Mouse (Mus musculus): ENCODE data around the gene Plekha6. TPM values are rescaled to one million over a fixed set of nuclear protein-coding genes. Genes with fewer than 3 reads are reported as not detected.

Plekha6 gene
- polyA plus RNA-seq, 1 experiment from 2014 or later: 18.8 TPM

- Histone ChIP-seq H3K9ac (ENCODE audit: low read length) (no peak overlapping the region), H3K4me2 (ENCODE audit: low read depth, low read length, severe bottlenecking) (no peak overlapping the region), H3K9me3 (ENCODE audit: control insufficient read depth, low read length) (no peaks in the 10 kb centered on the region), H3K4me1 (replicated peaks; ENCODE audit: control insufficient read depth, insufficient read depth, low read length) (peaks cover 8% of the 10 kb centered on the region; the same call in 1 of the 2 replicates), H3K27ac (ENCODE audit: low read depth, low read length) (no peak overlapping the region), H3K27me3 (ENCODE audit: control insufficient read depth, insufficient read depth, low read length) (no peaks in the 10 kb centered on the region), H3K36me3 (ENCODE audit: control insufficient read depth, insufficient read depth, low read length) (no peaks in the 10 kb centered on the region), H3K4me3 (ENCODE audit: low read depth, low read length) (no peak overlapping the region)
- ATAC-seq (replicated peaks; ENCODE audit: low FRiP score): no peak
- 69% methylated on average over 6 of the region's 6 CpGs for WGBS
- no peak for DNase-seq (ENCODE audit: low spot score)
Measured at GRCm38 (mm10) chr1:133239813-133240160, 75.8 kb downstream of the Plekha6 start.

GRCm38 (mm10) chr1:133240881-133241280 is 76.9 kb downstream of the Plekha6 start:
- no peak overlapping the region for H3K4me2 ChIP-seq (ENCODE audit: low read depth, low read length, severe bottlenecking)
- H3K9me3 ChIP-seq (ENCODE audit: control insufficient read depth, low read length): no peaks in the 10 kb centered on the region
- no peak overlapping the region for H3K9ac ChIP-seq (ENCODE audit: low read length)
- WGBS: 57% methylated on average over 3 of the region's 3 CpGs
- peaks cover 12% of the 10 kb centered on the region; the same call in 1 of the 2 replicates for H3K4me1 ChIP-seq (replicated peaks; ENCODE audit: control insufficient read depth, insufficient read depth, low read length)
- ATAC-seq (replicated peaks; ENCODE audit: low FRiP score) (no peak), DNase-seq (ENCODE audit: low spot score) (no peak)
- no peaks in the 10 kb centered on the region for H3K36me3 ChIP-seq (ENCODE audit: control insufficient read depth, insufficient read depth, low read length)
- no peak overlapping the region for H3K27ac ChIP-seq (ENCODE audit: low read depth, low read length)
- no peaks in the 10 kb centered on the region for H3K27me3 ChIP-seq (ENCODE audit: control insufficient read depth, insufficient read depth, low read length)
- H3K4me3 ChIP-seq (ENCODE audit: low read depth, low read length): no peak overlapping the region

- H3K4me2 ChIP-seq (ENCODE audit: low read depth, low read length, severe bottlenecking): no peak overlapping the region
- H3K9ac ChIP-seq (ENCODE audit: low read length): no peak overlapping the region
- no peaks in the 10 kb centered on the region for H3K36me3 ChIP-seq (ENCODE audit: control insufficient read depth, insufficient read depth, low read length)
- H3K27me3 ChIP-seq (ENCODE audit: control insufficient read depth, insufficient read depth, low read length): no peaks in the 10 kb centered on the region
- WGBS: 82% methylated on average over 7 of the region's 7 CpGs
- peaks cover 14% of the 10 kb centered on the region; the same call in 1 of the 2 replicates for H3K4me1 ChIP-seq (replicated peaks; ENCODE audit: control insufficient read depth, insufficient read depth, low read length)
- no peak for ATAC-seq (replicated peaks; ENCODE audit: low FRiP score)
- no peaks in the 10 kb centered on the region for H3K9me3 ChIP-seq (ENCODE audit: control insufficient read depth, low read length)
- no peak for DNase-seq (ENCODE audit: low spot score)
- H3K4me3 ChIP-seq (ENCODE audit: low read depth, low read length): no peak overlapping the region
- H3K27ac ChIP-seq (ENCODE audit: low read depth, low read length): no peak overlapping the region
Measured at GRCm38 (mm10) chr1:133244668-133245067, 80.7 kb downstream of the Plekha6 start.

GRCm38 (mm10) chr1:133245690-133246619 is 81.9 kb downstream of the Plekha6 start:
- DNase-seq (ENCODE audit: low spot score): peak; percentile 63
- WGBS: 19% methylated on average over 12 of the region's 12 CpGs
- Histone ChIP-seq H3K4me3 (ENCODE audit: low read depth, low read length) (peak overlapping the region; percentile 5; the same call in 1 of the 2 replicates), H3K4me1 (replicated peaks; ENCODE audit: control insufficient read depth, insufficient read depth, low read length) (peaks cover 14% of the 10 kb centered on the region; the same call in 1 of the 2 replicates), H3K9me3 (ENCODE audit: control insufficient read depth, low read length) (no peaks in the 10 kb centered on the region), H3K36me3 (ENCODE audit: control insufficient read depth, insufficient read depth, low read length) (no peaks in the 10 kb centered on the region), H3K27me3 (ENCODE audit: control insufficient read depth, insufficient read depth, low read length) (no peaks in the 10 kb centered on the region), H3K27ac (ENCODE audit: low read depth, low read length) (peak overlapping the region; percentile 66), H3K4me2 (ENCODE audit: low read depth, low read length, severe bottlenecking) (peak overlapping the region; percentile 29; the same call in 1 of the 2 replicates), H3K9ac (ENCODE audit: low read length) (peak overlapping the region; percentile 37)
- ATAC-seq (replicated peaks; ENCODE audit: low FRiP score): peak; percentile 66

DNA sequence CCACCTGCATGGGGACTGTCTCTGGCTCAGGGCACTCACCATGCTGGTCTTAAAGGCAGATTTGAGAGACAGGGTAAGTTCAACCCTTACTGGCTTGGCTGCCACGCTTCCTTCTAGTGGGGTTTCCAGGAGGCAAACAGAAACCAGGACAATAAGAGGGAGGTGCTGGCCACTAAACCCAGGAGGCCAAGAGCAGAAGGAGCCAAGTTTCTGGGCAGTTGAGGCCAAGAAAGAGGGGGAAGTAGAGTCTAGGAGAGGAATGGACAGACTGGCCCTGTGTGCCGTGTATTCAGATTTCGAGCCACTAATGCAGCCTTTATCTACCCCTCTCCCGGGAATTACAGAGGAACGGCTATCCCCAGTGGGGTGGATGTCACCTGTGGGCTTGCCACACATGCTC is 83.2 kb downstream of the Plekha6 start:
- Histone ChIP-seq H3K4me3 (ENCODE audit: low read depth, low read length) (no peak overlapping the region), H3K4me1 (replicated peaks; ENCODE audit: control insufficient read depth, insufficient read depth, low read length) (peaks cover 14% of the 10 kb centered on the region; the same call in 1 of the 2 replicates), H3K27ac (ENCODE audit: low read depth, low read length) (no peak overlapping the region), H3K9ac (ENCODE audit: low read length) (no peak overlapping the region), H3K9me3 (ENCODE audit: control insufficient read depth, low read length) (no peaks in the 10 kb centered on the region), H3K27me3 (ENCODE audit: control insufficient read depth, insufficient read depth, low read length) (no peaks in the 10 kb centered on the region), H3K36me3 (ENCODE audit: control insufficient read depth, insufficient read depth, low read length) (no peaks in the 10 kb centered on the region), H3K4me2 (ENCODE audit: low read depth, low read length, severe bottlenecking) (no peak overlapping the region)
- WGBS: 78% methylated on average over 5 of the region's 5 CpGs
- DNase-seq (ENCODE audit: low spot score) (no peak), ATAC-seq (replicated peaks; ENCODE audit: low FRiP score) (no peak)

- no peak for ATAC-seq (replicated peaks; ENCODE audit: low FRiP score)
- Histone ChIP-seq H3K4me2 (ENCODE audit: low read depth, low read length, severe bottlenecking) (no peak overlapping the region), H3K9ac (ENCODE audit: low read length) (no peak overlapping the region), H3K9me3 (ENCODE audit: control insufficient read depth, low read length) (no peaks in the 10 kb centered on the region), H3K4me3 (ENCODE audit: low read depth, low read length) (no peak overlapping the region), H3K4me1 (replicated peaks; ENCODE audit: control insufficient read depth, insufficient read depth, low read length) (peaks cover 13% of the 10 kb centered on the region; the same call in 1 of the 2 replicates), H3K27me3 (ENCODE audit: control insufficient read depth, insufficient read depth, low read length) (no peaks in the 10 kb centered on the region), H3K27ac (ENCODE audit: low read depth, low read length) (no peak overlapping the region), H3K36me3 (ENCODE audit: control insufficient read depth, insufficient read depth, low read length) (no peaks in the 10 kb centered on the region)
- no peak for DNase-seq (ENCODE audit: low spot score)
- 95% methylated on average over 6 of the region's 6 CpGs for WGBS
Measured at GRCm38 (mm10) chr1:133250761-133251160, 86.8 kb downstream of the Plekha6 start.

DNA sequence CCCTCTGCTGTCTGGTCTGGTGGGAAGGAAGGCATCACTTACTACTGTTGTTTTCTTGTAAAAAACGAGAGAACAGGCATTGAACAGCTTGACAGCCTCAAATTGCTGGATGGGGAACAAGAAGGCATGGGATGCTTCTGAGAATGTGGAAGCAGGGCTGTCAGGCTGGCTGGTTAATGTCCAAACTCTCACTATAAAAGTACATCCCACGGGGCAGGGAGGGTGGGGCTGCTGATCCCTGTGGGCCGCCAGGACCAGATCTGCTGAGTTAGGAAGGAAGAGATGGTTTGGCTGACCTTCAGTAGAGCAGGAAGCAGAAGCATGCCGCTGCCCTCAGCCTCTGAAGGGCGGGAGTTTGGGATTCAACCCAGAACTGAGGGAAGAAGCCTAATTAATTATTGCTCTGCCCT is 87.6 kb downstream of the Plekha6 start:
- no peak overlapping the region for H3K4me3 ChIP-seq (ENCODE audit: low read depth, low read length)
- no peaks in the 10 kb centered on the region for H3K36me3 ChIP-seq (ENCODE audit: control insufficient read depth, insufficient read depth, low read length)
- DNase-seq (ENCODE audit: low spot score): no peak
- H3K4me1 ChIP-seq (replicated peaks; ENCODE audit: control insufficient read depth, insufficient read depth, low read length): peaks cover 5% of the 10 kb centered on the region; the same call in 1 of the 2 replicates
- H3K9me3 ChIP-seq (ENCODE audit: control insufficient read depth, low read length): no peaks in the 10 kb centered on the region
- no peaks in the 10 kb centered on the region for H3K27me3 ChIP-seq (ENCODE audit: control insufficient read depth, insufficient read depth, low read length)
- H3K9ac ChIP-seq (ENCODE audit: low read length): no peak overlapping the region
- no peak overlapping the region for H3K27ac ChIP-seq (ENCODE audit: low read depth, low read length)
- no peak for ATAC-seq (replicated peaks; ENCODE audit: low FRiP score)
- H3K4me2 ChIP-seq (ENCODE audit: low read depth, low read length, severe bottlenecking): no peak overlapping the region
- 55% methylated on average over 5 of the region's 5 CpGs for WGBS

DNA sequence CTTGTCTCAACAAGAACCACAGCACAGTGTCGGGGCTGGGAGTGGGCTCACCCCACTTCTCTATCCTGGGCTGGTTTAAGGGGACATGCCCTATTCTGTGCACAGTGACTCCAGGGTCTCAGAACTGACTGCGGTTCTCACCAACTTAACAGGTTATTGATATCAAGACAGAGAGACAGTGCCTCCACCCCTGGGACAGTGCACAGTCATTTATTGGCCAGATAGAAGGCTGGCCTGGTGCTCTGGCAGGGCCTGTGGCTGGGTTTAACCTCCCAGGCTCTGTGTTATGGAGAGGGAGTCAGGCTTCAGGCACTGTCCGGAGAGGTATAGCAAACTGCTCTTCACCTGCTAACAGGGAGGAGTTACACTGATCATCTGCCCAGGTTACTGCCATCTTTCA is 88.2 kb downstream of the Plekha6 start:
- H3K27ac ChIP-seq (ENCODE audit: low read depth, low read length): no peak overlapping the region
- H3K4me2 ChIP-seq (ENCODE audit: low read depth, low read length, severe bottlenecking): no peak overlapping the region
- peaks cover 3% of the 10 kb centered on the region; the same call in 1 of the 2 replicates for H3K4me1 ChIP-seq (replicated peaks; ENCODE audit: control insufficient read depth, insufficient read depth, low read length)
- WGBS: 81% methylated on average over 3 of the region's 3 CpGs
- no peaks in the 10 kb centered on the region for H3K9me3 ChIP-seq (ENCODE audit: control insufficient read depth, low read length)
- DNase-seq (ENCODE audit: low spot score) (no peak), ATAC-seq (replicated peaks; ENCODE audit: low FRiP score) (no peak)
- H3K4me3 ChIP-seq (ENCODE audit: low read depth, low read length): no peak overlapping the region
- H3K9ac ChIP-seq (ENCODE audit: low read length): no peak overlapping the region
- H3K36me3 ChIP-seq (ENCODE audit: control insufficient read depth, insufficient read depth, low read length): no peaks in the 10 kb centered on the region
- no peaks in the 10 kb centered on the region for H3K27me3 ChIP-seq (ENCODE audit: control insufficient read depth, insufficient read depth, low read length)

Data from forebrain, embryonic 11.5 days (tissue).